Mouse (Mus musculus): Measurements from ENCODE around the gene Igf2. TPM values are rescaled to one million over a fixed set of nuclear protein-coding genes. Genes with fewer than 3 reads are reported as not detected.

Igf2 gene
- total and polyA plus RNA-seq, 3 experiments, result not detected

DNA sequence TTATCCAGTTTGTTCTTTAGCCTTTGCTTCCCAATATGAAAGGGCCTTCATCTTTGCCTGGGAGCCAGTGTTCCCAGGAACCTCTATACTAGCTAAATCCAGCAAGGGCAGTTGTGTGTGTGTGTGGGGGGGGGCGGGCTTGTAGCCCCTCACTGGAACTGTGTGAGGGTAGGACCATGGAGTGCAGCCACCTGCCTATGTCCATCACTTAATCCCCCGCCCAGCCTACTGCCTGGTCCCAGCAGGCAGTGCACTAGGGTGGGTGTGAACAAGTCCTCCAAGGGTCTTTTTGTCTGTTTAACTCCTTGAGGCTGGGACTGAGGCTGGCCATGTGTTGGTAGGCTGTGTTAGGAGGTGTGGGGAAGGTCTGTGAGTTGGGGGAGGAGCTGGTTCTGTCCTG lies 53.5 kb downstream of the Igf2 start:
- in situ Hi-C loops (cut with MboI; ENCODE audit: low pct_ligation_motif_present, low pct_unique_long_range_greater_than_20kb, low sequenced_read_pairs) (no loop called here), dilution Hi-C loops (cut with MboI; ENCODE audit: extremely low pct_ligation_motif_present, extremely low pct_unique_long_range_greater_than_20kb, low sequenced_read_pairs) (no loop called here)
- no peak for DNase-seq (ENCODE audit: extremely low read depth)
- H3K27ac ChIP-seq (ENCODE audit: insufficient read depth, low read depth), result no peak overlapping the region
- no peaks in the 10 kb centered on the region for H3K4me1 ChIP-seq (ENCODE audit: control insufficient read depth in 1 of 2, insufficient read depth in 2 of 2)
- H3K79me2 ChIP-seq (replicated peaks; ENCODE audit: control insufficient read depth, extremely low read depth, insufficient read depth, poor library complexity, severe bottlenecking), result no peaks in the 10 kb centered on the region
- H3K36me3 ChIP-seq (replicated peaks in 1 of 2; ENCODE audit: control insufficient read depth in 1 of 2, insufficient read depth in 1 of 2, low read length in 1 of 2), result no peaks in the 10 kb centered on the region
- H3K4me2 ChIP-seq (ENCODE audit: insufficient read depth, low read depth, poor library complexity, severe bottlenecking), result no peak overlapping the region
- H3K27me3 ChIP-seq (replicated peaks), result peaks cover 93% of the 10 kb centered on the region
- no peak overlapping the region for H3K4me3 ChIP-seq (replicated peaks in 1 of 3; ENCODE audit: low read depth in 2 of 3, low read length in 2 of 3, poor library complexity in 1 of 3)
- H3K9me3 ChIP-seq (replicated peaks; ENCODE audit: low read length), result peaks cover 5% of the 10 kb centered on the region
- TF ChIP-seq RCOR1 (conservative IDR thresholded peaks at IDR 0.05; ENCODE audit: low read depth, low read length), result no peak
- no peak for TF ChIP-seq IRF4 (IDR thresholded peaks at IDR 0.05; ENCODE audit: low read depth, low read length)
- no peak for TF ChIP-seq ELF1 (IDR thresholded peaks at IDR 0.05; ENCODE audit: low read depth, low read length)
- no peak for TF ChIP-seq CTCF (conservative IDR thresholded peaks at IDR 0.05 in 1 of 2, IDR thresholded peaks at IDR 0.05 in 1 of 2; ENCODE audit: low read depth in 2 of 2, low read length in 2 of 2)
- TF ChIP-seq MYC (IDR thresholded peaks at IDR 0.05; ENCODE audit: low read depth, low read length), result no peak
- no peak for TF ChIP-seq TBP (conservative IDR thresholded peaks at IDR 0.05; ENCODE audit: low read depth, low read length)
- no peak for TF ChIP-seq NRF1 (IDR thresholded peaks at IDR 0.05; ENCODE audit: low read depth, low read length)
- no peak for TF ChIP-seq MEF2A (IDR thresholded peaks at IDR 0.05; ENCODE audit: borderline replicate concordance, low read depth, low read length)
- TF ChIP-seq MXI1 (IDR thresholded peaks at IDR 0.05; ENCODE audit: low read depth, low read length), result no peak
- no peak for TF ChIP-seq CHD1 (IDR thresholded peaks at IDR 0.05; ENCODE audit: low read depth, low read length)
- TF ChIP-seq MAZ (IDR thresholded peaks at IDR 0.05; ENCODE audit: low read depth, low read length), result no peak
- no peak for TF ChIP-seq NELFE (IDR thresholded peaks at IDR 0.05; ENCODE audit: low read depth, low read length)
- TF ChIP-seq ZMIZ1 (IDR thresholded peaks at IDR 0.05; ENCODE audit: low read depth, low read length), result no peak
- no peak for TF ChIP-seq USF1 (IDR thresholded peaks at IDR 0.05; ENCODE audit: low read depth, low read length)
- TF ChIP-seq KAT2A (IDR thresholded peaks at IDR 0.05; ENCODE audit: insufficient replicate concordance, low read length), result no peak
- H3K9ac ChIP-seq (ENCODE audit: insufficient read depth, low read depth), result no peak overlapping the region

DNA sequence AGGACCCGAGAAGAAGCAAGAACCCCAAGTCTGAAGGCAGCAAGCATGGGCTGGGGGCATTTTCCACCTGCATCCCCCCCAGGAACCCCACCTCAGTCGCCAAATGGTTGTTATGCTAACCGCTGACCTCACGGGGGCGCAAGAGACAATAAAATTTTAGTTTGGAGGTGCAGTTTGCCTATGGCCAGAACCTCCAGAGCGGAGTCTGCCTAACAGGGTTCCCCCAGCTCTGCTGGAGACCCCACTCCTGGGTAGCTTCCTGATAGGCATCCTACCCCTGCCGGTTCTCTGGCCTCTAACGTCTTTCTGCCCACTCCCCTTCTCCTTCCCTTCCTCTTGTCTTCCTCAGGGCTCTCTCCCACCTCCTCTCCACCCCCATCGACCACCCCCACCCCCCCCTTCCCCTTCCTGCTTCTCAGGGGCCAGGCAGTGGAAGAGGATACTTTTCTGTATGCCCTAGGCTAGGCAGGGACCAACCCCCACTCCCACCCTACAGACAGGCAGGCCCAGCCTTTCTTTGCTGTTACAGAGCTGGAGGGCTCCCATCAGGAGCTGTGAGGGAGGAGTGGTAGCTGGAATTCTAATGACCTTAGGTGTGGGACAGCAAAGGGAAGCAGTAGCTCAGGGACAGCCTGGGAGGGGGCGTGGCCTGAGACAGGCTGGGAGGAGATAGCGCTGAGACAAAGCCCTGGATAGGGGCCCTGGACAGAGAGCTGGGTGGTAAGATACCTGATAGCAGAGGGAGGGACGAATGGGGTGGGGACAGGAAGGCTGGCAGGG lies 55.8 kb downstream of the Igf2 start:
- DNase-seq (ENCODE audit: extremely low read depth), result peak; percentile 17
- TF ChIP-seq SMC3 (IDR thresholded peaks at IDR 0.05; ENCODE audit: low read depth, low read length) (peak; percentile 63), MYC (IDR thresholded peaks at IDR 0.05; ENCODE audit: low read depth, low read length) (no peak), MAX (IDR thresholded peaks at IDR 0.05; ENCODE audit: low read length) (no peak), ZC3H11A (IDR thresholded peaks at IDR 0.05; ENCODE audit: low read depth, low read length) (0 out of 2 replicates have a peak, but pooled peaks have one; percentile 8), RAD21 (IDR thresholded peaks at IDR 0.05; ENCODE audit: low read depth, low read length) (peak; percentile 69), CTCF (conservative IDR thresholded peaks at IDR 0.05 in 1 of 2, IDR thresholded peaks at IDR 0.05 in 1 of 2; ENCODE audit: low read depth in 2 of 2, low read length in 2 of 2) (peak; percentile 49 to 74)

More for the DNA sequence above, 55.8 kb downstream of the Igf2 start:
- H3K79me2 ChIP-seq (replicated peaks; ENCODE audit: control insufficient read depth, extremely low read depth, insufficient read depth, poor library complexity, severe bottlenecking), result no peaks in the 10 kb centered on the region
- no peak overlapping the region for H3K4me2 ChIP-seq (ENCODE audit: insufficient read depth, low read depth, poor library complexity, severe bottlenecking)
- no peak overlapping the region for H3K4me3 ChIP-seq (replicated peaks in 1 of 3; ENCODE audit: low read depth in 2 of 3, low read length in 2 of 3, poor library complexity in 1 of 3)
- H3K9me3 ChIP-seq (replicated peaks; ENCODE audit: low read length), result peaks cover 5% of the 10 kb centered on the region
- in situ Hi-C loops (cut with MboI; ENCODE audit: low pct_ligation_motif_present, low pct_unique_long_range_greater_than_20kb, low sequenced_read_pairs) (no loop called here), dilution Hi-C loops (cut with MboI; ENCODE audit: extremely low pct_ligation_motif_present, extremely low pct_unique_long_range_greater_than_20kb, low sequenced_read_pairs) (no loop called here)
- H3K27ac ChIP-seq (ENCODE audit: insufficient read depth, low read depth), result no peak overlapping the region
- H3K4me1 ChIP-seq (ENCODE audit: control insufficient read depth in 1 of 2, insufficient read depth in 2 of 2), result no peaks in the 10 kb centered on the region
- H3K36me3 ChIP-seq (replicated peaks in 1 of 2; ENCODE audit: control insufficient read depth in 1 of 2, insufficient read depth in 1 of 2, low read length in 1 of 2), result no peaks in the 10 kb centered on the region
- H3K9ac ChIP-seq (ENCODE audit: insufficient read depth, low read depth), result no peak overlapping the region
- H3K27me3 ChIP-seq (replicated peaks), result peaks cover 91% of the 10 kb centered on the region

Data from CH12.LX (cell line).